Mouse (Mus musculus): Measurements from ENCODE around the gene Scn9a.

Gene Scn9a

DNA sequence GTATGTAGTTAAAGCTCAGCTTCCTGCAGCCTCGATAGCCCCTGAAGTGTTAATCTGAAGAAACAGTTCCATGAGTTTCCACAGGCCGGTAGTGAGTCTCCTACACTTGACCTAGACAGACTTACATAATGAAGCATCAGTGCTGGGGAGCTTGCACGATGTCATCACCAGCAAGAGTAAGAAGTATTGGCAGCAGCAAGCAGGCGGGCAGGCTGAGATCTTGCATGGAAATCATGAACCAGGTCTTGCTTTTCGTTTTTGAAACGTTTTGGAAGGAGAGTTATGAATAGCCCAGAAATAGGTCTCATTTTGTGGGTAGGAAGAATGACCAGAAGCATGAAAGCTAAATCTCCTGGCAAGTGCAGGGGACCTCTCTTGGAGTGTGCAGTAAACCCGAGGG is 194.1 kb downstream of the Scn9a start, which contains the start of gene Scn1a:
Scn1a (minus strand) TSS at position 130 of the 400 bp plus-strand sequence.
- no peak for DNase-seq

DNA sequence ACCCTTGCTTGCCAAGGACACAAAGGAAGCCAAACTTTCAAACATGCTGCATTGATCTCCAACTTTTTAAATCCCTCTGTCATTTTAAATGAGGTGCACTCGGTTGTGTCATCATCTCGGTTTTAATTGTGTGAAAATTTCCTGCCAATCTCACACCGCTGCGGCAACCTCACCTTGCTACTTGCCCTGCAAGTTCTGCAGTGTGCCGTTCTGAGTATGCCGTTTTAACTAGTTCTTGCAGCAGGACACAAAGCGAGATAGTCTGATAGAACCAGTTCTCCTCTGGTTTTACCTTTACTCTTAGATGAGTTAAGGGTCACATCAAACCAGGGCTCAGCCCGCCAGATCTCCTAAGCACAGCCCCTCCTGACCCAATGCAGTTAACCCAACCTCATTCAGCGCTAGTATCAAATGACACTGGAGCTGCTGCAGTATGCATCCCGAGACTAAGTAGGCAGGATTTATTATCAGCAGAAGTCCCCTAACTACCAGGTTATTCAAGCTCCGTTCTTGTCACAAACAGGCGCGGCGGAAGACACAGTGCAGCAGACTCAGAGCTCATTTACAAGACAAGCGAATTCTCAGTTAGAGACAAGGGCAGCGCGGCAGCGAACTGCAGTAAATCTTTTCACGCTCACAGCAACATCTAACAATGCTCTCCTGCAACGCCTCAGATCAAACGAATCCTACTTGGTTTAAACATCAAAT is 194.8 kb downstream of the Scn9a start:
- no peak for DNase-seq

DNA sequence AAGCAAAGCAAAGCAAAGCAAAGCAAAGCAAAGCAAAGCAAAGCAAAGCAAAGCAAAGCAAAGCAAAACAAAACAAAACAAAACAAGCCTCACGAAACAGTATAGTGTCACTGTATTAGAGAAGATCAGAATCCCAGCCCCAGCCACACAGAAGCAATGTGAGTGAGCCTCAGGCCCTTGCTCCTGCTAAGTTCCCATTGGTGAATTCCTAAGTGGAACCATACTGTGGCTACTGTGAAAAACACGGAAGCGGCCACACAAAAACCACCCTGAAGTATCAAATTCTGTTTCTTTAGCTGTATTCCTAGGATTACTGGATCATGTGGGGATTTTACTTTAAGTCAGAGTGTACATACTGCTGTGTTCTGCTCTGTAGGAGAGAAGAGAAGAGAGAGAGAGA is 198.5 kb downstream of the Scn9a start:
- no peak for DNase-seq
